Mouse (Mus musculus): Measurements from ENCODE around the gene Nrm. TPM values are rescaled to one million over a fixed set of nuclear protein-coding genes. Genes with fewer than 3 reads are reported as not detected.

Nrm gene
- total and polyA plus RNA-seq, 3 experiments = 11.1 to 49.9 TPM; not detected in 1

DNA sequence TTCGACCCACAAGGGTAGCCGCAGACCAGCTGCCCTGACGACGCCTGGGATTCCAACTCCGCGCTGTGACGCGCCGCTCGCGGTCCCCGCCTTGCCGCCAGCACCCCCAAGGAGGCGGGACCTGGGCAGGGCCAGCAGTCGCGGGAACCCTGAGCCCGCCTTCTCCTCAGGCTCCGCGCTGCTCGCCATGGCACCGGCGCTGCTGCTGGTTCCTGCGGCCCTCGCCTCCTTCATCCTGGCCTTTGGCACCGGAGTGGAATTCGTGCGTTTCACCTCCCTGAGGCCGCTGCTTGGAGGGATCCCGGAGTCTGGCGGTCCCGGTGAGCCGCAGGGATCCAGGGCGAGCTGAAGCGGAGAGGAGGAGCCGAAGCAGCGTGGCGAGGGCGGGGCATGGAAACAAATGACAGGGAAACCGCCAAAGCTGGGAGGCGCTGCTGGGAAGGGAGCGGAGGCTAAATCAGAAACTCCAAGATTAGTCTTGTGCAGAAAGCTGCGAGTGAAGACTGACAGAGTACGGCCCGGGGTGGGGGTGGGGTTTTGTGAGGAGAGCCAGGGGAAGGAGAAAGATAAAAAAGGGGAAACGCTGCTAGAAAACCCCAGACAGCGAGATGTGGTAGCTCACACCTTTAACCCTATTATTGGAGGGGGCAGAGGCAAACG, at the start of gene Nrm (continued):
- TF ChIP-seq MEF2A (IDR thresholded peaks at IDR 0.05; ENCODE audit: extremely low read depth, insufficient replicate concordance, low read depth, low read length, poor library complexity, severe bottlenecking) = no peak
- no peak for TF ChIP-seq CHD1 (IDR thresholded peaks at IDR 0.05; ENCODE audit: low read depth, low read length)
- TF ChIP-seq CTCF (IDR thresholded peaks at IDR 0.05 in 2 of 3, conservative IDR thresholded peaks at IDR 0.05 in 1 of 3; ENCODE audit: control insufficient read depth in 1 of 3, insufficient read depth in 1 of 3, low read depth in 2 of 3, low read length in 3 of 3, poor library complexity in 1 of 3, severe bottlenecking in 1 of 3) = peak in 2 of 3 experiments; percentile 11 to 13; a peak in 1 of 6 replicates

- no peak overlapping the region for H3K27ac ChIP-seq (ENCODE audit: control insufficient read depth, low read depth, low read length)
- H3K4me1 ChIP-seq (ENCODE audit: control insufficient read depth in 1 of 2, insufficient read depth in 2 of 2, low read length in 2 of 2) = peaks cover 12 to 36% of the 10 kb centered on the region in 2 experiments
- TF ChIP-seq POLR2AphosphoS2 (IDR thresholded peaks at IDR 0.05; ENCODE audit: low read length) (no peak), SIN3A (IDR thresholded peaks at IDR 0.05; ENCODE audit: low read length) (no peak)
- H3K9ac ChIP-seq (ENCODE audit: control insufficient read depth, low read depth, low read length, poor library complexity, severe bottlenecking) = no peak overlapping the region
- H3K4me3 ChIP-seq (ENCODE audit: control insufficient read depth in 1 of 2, insufficient read depth in 1 of 2, low read depth in 2 of 2, low read length in 2 of 2) = no peak overlapping the region
- peaks cover 0 to 20% of the 10 kb centered on the region in 2 experiments; a peak in 2 of 4 replicates for H3K36me3 ChIP-seq (ENCODE audit: control insufficient read depth in 1 of 2, insufficient read depth in 2 of 2, low read length in 2 of 2)
- H3K9me3 ChIP-seq (replicated peaks; ENCODE audit: insufficient read depth, low read length) = no peaks in the 10 kb centered on the region
- DNase-seq (ENCODE audit: low read depth, low spot score) = no peak
- H3K79me2 ChIP-seq (ENCODE audit: control insufficient read depth, insufficient read depth, low read length, poor library complexity) = no peaks in the 10 kb centered on the region
- H3K27me3 ChIP-seq (ENCODE audit: control insufficient read depth in 1 of 2, insufficient read depth in 2 of 2, low read length in 2 of 2) = no peaks in the 10 kb centered on the region
Observed at GRCm38 (mm10) chr17:35812307-35812706, 48.8 kb upstream of the Nrm start.

DNA sequence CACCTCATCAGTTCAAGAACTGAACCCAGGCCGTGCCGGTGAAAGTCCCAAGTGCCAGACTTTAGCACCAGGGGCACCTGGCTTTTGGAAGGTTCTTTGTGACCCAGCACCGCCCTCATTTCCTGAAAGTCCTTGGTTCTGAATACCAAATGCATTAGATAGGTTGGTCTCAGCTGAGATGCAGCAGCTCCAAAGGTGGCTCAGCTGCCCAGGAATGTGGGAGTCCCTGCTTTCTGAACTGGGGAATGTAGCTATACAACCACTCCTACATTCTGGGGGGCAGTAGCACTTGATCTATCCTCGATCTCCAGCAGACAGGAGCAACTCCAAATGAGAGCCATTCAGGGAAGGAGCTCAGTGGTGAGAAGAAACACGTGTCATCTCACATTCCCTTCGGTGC, 48.4 kb upstream of the Nrm start:
- H3K27ac ChIP-seq (ENCODE audit: control insufficient read depth, low read depth, low read length) = peak overlapping the region; percentile 20; the same call in 1 of the 2 replicates
- peaks cover 12 to 35% of the 10 kb centered on the region in 2 experiments for H3K4me1 ChIP-seq (ENCODE audit: control insufficient read depth in 1 of 2, insufficient read depth in 2 of 2, low read length in 2 of 2)
- TF ChIP-seq CTCF (IDR thresholded peaks at IDR 0.05 in 2 of 3, conservative IDR thresholded peaks at IDR 0.05 in 1 of 3; ENCODE audit: control insufficient read depth in 1 of 3, insufficient read depth in 1 of 3, low read depth in 2 of 3, low read length in 3 of 3, poor library complexity in 1 of 3, severe bottlenecking in 1 of 3) = no peak
- no peak for TF ChIP-seq GATA1 (IDR thresholded peaks at IDR 0.05; ENCODE audit: low read depth, low read length)
- no peak for TF ChIP-seq NELFE (IDR thresholded peaks at IDR 0.05; ENCODE audit: low read depth, low read length)

GRCm38 (mm10) chr17:35813245-35813647, 47.9 kb upstream of the Nrm start:
- DNase-seq (ENCODE audit: low read depth, low spot score) = peak; percentile 86
- Histone ChIP-seq H3K9me3 (replicated peaks; ENCODE audit: insufficient read depth, low read length) (no peaks in the 10 kb centered on the region), H3K27ac (ENCODE audit: control insufficient read depth, low read depth, low read length) (peak overlapping the region; percentile 73), H3K4me1 (ENCODE audit: control insufficient read depth in 1 of 2, insufficient read depth in 2 of 2, low read length in 2 of 2) (peaks cover 7 to 30% of the 10 kb centered on the region in 2 experiments), H3K9ac (ENCODE audit: control insufficient read depth, low read depth, low read length, poor library complexity, severe bottlenecking) (peak overlapping the region; percentile 63), H3K4me3 (ENCODE audit: control insufficient read depth in 1 of 2, insufficient read depth in 1 of 2, low read depth in 2 of 2, low read length in 2 of 2) (peak overlapping the region in 1 of 2 experiments; percentile 35; a peak in 2 of 4 replicates), H3K27me3 (ENCODE audit: control insufficient read depth in 1 of 2, insufficient read depth in 2 of 2, low read length in 2 of 2) (no peaks in the 10 kb centered on the region), H3K36me3 (ENCODE audit: control insufficient read depth in 1 of 2, insufficient read depth in 2 of 2, low read length in 2 of 2) (peaks cover 0 to 20% of the 10 kb centered on the region in 2 experiments; a peak in 2 of 4 replicates), H3K79me2 (ENCODE audit: control insufficient read depth, insufficient read depth, low read length, poor library complexity) (no peaks in the 10 kb centered on the region)
- TF ChIP-seq EP300 (IDR thresholded peaks at IDR 0.05; ENCODE audit: low read depth in 1 of 2, low read length in 2 of 2) (peak in 1 of 2 experiments; percentile 35; a peak in 2 of 4 replicates), GABPA (IDR thresholded peaks at IDR 0.05; ENCODE audit: low read depth, low read length) (no peak), USF2 (IDR thresholded peaks at IDR 0.05; ENCODE audit: borderline replicate concordance in 1 of 2, insufficient read depth in 1 of 2, low read depth in 1 of 2, low read length in 2 of 2) (0 out of 4 replicates have a peak, but pooled peaks of 1 of the 2 experiments have one; percentile 40), MYB (IDR thresholded peaks at IDR 0.05; ENCODE audit: low read depth, low read length) (no peak), POLR2A (IDR thresholded peaks at IDR 0.05; ENCODE audit: control insufficient read depth in 1 of 2, insufficient read depth in 1 of 2, low read depth in 1 of 2, low read length in 2 of 2, poor library complexity in 1 of 2) (0 out of 4 replicates have a peak, but pooled peaks of 1 of the 2 experiments have one; percentile 18), USF1 (IDR thresholded peaks at IDR 0.05; ENCODE audit: low read depth, low read length) (peak; percentile 86), SIN3A (IDR thresholded peaks at IDR 0.05; ENCODE audit: low read length) (peak; percentile 71), ZC3H11A (IDR thresholded peaks at IDR 0.05; ENCODE audit: low read depth, low read length) (no peak), BHLHE40 (IDR thresholded peaks at IDR 0.05; ENCODE audit: borderline replicate concordance, low read depth, low read length) (peak; percentile 36; the same call in 1 of the 2 replicates), ZKSCAN1 (IDR thresholded peaks at IDR 0.05; ENCODE audit: low read depth, low read length) (no peak), MAX (IDR thresholded peaks at IDR 0.05; ENCODE audit: low read length) (peak; percentile 82), RCOR1 (IDR thresholded peaks at IDR 0.05; ENCODE audit: low read depth, low read length) (peak; percentile 35; the same call in 1 of the 2 replicates), POLR2AphosphoS5 (IDR thresholded peaks at IDR 0.05; ENCODE audit: borderline replicate concordance, low read depth, low read length) (no peak), RAD21 (IDR thresholded peaks at IDR 0.05; ENCODE audit: low read depth, low read length) (no peak), HCFC1 (IDR thresholded peaks at IDR 0.05; ENCODE audit: low read depth, low read length) (no peak; the same call in 1 of the 2 replicates)

More for the DNA sequence above, 48.4 kb upstream of the Nrm start:
- Histone ChIP-seq H3K9ac (ENCODE audit: control insufficient read depth, low read depth, low read length, poor library complexity, severe bottlenecking) (no peak overlapping the region), H3K36me3 (ENCODE audit: control insufficient read depth in 1 of 2, insufficient read depth in 2 of 2, low read length in 2 of 2) (peaks cover 0 to 20% of the 10 kb centered on the region in 2 experiments; a peak in 2 of 4 replicates), H3K9me3 (replicated peaks; ENCODE audit: insufficient read depth, low read length) (no peaks in the 10 kb centered on the region), H3K79me2 (ENCODE audit: control insufficient read depth, insufficient read depth, low read length, poor library complexity) (no peaks in the 10 kb centered on the region), H3K27me3 (ENCODE audit: control insufficient read depth in 1 of 2, insufficient read depth in 2 of 2, low read length in 2 of 2) (no peaks in the 10 kb centered on the region), H3K4me3 (ENCODE audit: control insufficient read depth in 1 of 2, insufficient read depth in 1 of 2, low read depth in 2 of 2, low read length in 2 of 2) (no peak overlapping the region)
- DNase-seq (ENCODE audit: low read depth, low spot score) = no peak

All from MEL (cell line).